Mouse (Mus musculus): ENCODE results near the gene Rprd2. TPM values are rescaled to one million over a fixed set of nuclear protein-coding genes. Genes with fewer than 3 reads are reported as not detected.

Gene Rprd2
- polyA plus RNA-seq, 1 experiment from 2014 or later: 21.2 TPM

DNA sequence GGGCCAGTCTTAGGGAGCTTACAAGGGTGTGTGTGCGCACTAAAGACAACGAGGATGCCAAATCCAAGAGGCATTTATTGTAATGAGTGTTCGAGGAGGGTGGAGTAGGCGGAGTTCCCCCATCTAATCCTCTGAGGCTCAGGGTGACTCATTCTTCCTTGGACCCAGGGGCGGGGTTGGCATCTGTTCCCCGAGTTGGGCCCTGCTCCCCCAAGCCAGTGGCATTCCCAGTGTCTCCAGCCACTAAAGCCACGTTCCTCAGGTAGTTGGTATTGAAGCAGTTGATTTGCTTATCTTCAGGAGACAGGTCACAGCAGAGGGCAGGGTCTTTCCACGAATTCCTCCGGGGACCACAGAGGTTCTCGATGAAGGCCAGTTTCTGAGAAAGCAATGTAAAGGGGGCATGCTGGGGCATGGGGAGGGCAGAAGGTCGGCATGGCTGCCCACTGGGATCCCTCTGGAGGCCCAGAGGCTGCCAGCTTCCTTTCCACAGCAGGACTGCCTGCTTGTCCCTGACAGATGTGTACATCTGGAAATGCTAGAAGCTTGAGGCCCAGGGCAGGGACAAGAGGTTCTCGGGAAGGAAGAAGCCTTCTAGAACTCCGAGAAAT lies 84.5 kb downstream of the Rprd2 start:
- Histone ChIP-seq H3K4me1 (replicated peaks; ENCODE audit: control insufficient read depth, insufficient read depth, low read length) (no peaks in the 10 kb centered on the region), H3K9ac (no peak overlapping the region), H3K36me3 (replicated peaks; ENCODE audit: control insufficient read depth, insufficient read depth) (peaks cover 35% of the 10 kb centered on the region), H3K4me3 (replicated peaks; ENCODE audit: low read length) (no peak overlapping the region), H3K9me3 (ENCODE audit: control insufficient read depth, low read length) (no peaks in the 10 kb centered on the region), H3K27ac (no peak overlapping the region), H3K27me3 (ENCODE audit: control insufficient read depth, insufficient read depth, low read length) (no peaks in the 10 kb centered on the region), H3K4me2 (replicated peaks) (no peak overlapping the region)
- no peak for DNase-seq (ENCODE audit: low spot score)
- ATAC-seq (ENCODE audit: low FRiP score): no peak
- 81% methylated on average over 13 of the region's 13 CpGs for WGBS

DNA sequence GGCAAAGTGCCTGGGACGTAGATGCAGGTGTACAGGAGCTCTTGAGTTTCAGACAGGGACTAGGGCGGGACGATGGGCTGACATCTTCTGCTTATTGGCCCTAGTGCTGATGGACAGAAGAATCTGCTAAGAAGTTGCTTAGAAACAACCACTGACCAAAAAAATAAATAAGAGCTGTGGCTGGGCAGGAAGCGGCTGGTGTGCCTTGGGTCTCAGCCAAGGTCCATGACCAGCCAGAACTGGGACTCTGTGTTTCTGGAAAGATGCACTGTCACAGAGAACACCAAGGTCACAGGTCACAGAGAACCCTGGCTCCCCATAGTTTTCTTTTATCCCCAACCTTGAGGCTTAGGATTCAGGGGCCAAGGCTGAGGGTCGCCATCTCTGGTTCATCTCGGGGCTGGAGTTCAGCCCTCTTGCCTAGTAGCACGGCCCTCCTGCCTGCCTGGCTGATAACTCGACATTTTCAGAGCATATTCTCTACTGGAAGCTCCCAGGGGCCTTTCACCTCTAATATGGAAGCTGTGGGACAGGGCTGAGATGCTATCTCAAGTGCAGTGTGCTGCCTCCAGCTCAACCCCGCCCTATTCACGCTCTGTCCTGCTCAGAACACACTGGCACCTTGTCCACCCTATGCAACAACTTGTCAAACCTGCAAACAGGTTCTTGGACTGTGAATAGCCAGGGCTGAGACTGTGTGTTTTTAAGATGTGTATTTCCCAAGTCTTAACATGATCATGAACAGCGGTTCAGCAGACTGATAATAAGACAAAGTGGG lies 85.7 kb downstream of the Rprd2 start:
- H3K4me3 ChIP-seq (replicated peaks; ENCODE audit: low read length): no peak overlapping the region
- ATAC-seq (ENCODE audit: low FRiP score): no peak
- peaks cover 25% of the 10 kb centered on the region for H3K36me3 ChIP-seq (replicated peaks; ENCODE audit: control insufficient read depth, insufficient read depth)
- no peak overlapping the region for H3K9ac ChIP-seq
- H3K4me2 ChIP-seq (replicated peaks): no peak overlapping the region
- no peaks in the 10 kb centered on the region for H3K9me3 ChIP-seq (ENCODE audit: control insufficient read depth, low read length)
- 84% methylated on average over 11 of the region's 11 CpGs for WGBS
- no peak overlapping the region for H3K27ac ChIP-seq
- no peaks in the 10 kb centered on the region for H3K27me3 ChIP-seq (ENCODE audit: control insufficient read depth, insufficient read depth, low read length)
- no peak for DNase-seq (ENCODE audit: low spot score)
- H3K4me1 ChIP-seq (replicated peaks; ENCODE audit: control insufficient read depth, insufficient read depth, low read length): no peaks in the 10 kb centered on the region

DNA sequence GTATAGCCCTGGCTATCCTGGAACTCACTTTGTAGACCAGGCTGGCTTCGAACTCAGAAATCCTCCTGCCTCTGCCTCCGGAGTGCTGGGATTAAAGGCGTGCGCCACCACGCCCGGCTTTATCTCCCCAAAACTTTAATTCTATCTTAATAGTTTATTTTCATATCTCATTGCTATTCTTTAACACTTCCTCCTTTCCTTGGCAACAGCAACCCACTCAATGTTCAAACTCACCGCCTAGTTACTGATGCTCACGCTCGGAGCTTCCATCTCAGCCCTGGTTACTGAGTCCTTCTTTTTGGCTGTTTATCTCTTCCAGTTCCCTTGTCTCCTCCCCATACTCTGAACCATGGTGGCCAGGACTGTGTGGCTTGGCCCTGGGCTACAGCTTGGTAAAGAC lies 86.4 kb downstream of the Rprd2 start:
- H3K27me3 ChIP-seq (ENCODE audit: control insufficient read depth, insufficient read depth, low read length): no peaks in the 10 kb centered on the region
- no peaks in the 10 kb centered on the region for H3K9me3 ChIP-seq (ENCODE audit: control insufficient read depth, low read length)
- 96% methylated on average over 9 of the region's 9 CpGs for WGBS
- peaks cover 25% of the 10 kb centered on the region for H3K36me3 ChIP-seq (replicated peaks; ENCODE audit: control insufficient read depth, insufficient read depth)
- H3K9ac ChIP-seq: no peak overlapping the region
- no peak overlapping the region for H3K4me3 ChIP-seq (replicated peaks; ENCODE audit: low read length)
- ATAC-seq (ENCODE audit: low FRiP score): no peak
- no peak overlapping the region for H3K4me2 ChIP-seq (replicated peaks)
- no peaks in the 10 kb centered on the region for H3K4me1 ChIP-seq (replicated peaks; ENCODE audit: control insufficient read depth, insufficient read depth, low read length)
- H3K27ac ChIP-seq: no peak overlapping the region
- DNase-seq (ENCODE audit: low spot score): no peak

DNA sequence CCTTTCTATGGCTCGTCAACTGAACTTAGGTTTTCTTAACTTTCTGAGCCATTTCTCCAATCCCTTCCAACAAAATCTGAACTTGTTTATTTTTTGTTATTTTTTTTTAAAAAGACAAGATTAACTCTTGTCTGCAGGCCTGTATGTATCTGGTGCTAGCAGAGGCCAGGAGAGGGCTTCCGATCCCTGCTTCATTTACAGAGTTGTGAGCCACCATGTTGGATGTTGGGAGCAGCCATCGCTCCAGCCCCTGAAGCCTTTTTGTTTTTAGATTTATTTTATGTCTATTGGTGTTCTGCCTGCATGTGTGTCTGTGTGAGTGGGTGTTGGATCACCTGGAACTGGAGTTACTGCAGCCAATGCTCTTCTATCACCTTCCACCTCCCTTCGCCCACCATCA lies 86.9 kb downstream of the Rprd2 start:
- ATAC-seq (ENCODE audit: low FRiP score): no peak
- Histone ChIP-seq H3K27ac (no peak overlapping the region), H3K4me2 (replicated peaks) (no peak overlapping the region), H3K9ac (no peak overlapping the region), H3K4me3 (replicated peaks; ENCODE audit: low read length) (no peak overlapping the region), H3K36me3 (replicated peaks; ENCODE audit: control insufficient read depth, insufficient read depth) (peaks cover 23% of the 10 kb centered on the region), H3K27me3 (ENCODE audit: control insufficient read depth, insufficient read depth, low read length) (no peaks in the 10 kb centered on the region), H3K4me1 (replicated peaks; ENCODE audit: control insufficient read depth, insufficient read depth, low read length) (no peaks in the 10 kb centered on the region), H3K9me3 (ENCODE audit: control insufficient read depth, low read length) (no peaks in the 10 kb centered on the region)
- DNase-seq (ENCODE audit: low spot score): no peak
- WGBS: 94% methylated on average over 4 of the region's 4 CpGs

DNA sequence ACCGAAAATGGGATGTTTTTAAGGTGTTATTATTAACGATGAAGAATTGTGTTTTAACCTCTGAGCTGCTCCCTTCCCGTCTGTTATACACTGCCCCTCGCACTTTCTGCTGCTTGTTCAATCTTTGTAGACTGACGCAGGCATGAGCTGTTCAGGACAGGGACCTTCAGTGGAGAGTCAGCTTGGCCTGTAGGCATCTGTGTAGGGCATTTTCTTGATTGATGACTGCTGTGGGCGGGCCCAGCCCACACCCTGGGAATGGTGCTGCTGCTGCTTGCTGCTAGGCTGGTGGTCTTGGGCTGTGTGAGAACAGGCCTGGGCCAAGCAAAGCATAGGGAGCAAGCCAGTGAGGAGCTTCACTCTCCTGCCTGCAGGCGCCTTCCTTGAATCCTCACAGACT lies 88.2 kb downstream of the Rprd2 start:
- DNase-seq (ENCODE audit: low spot score): no peak
- Histone ChIP-seq H3K4me1 (replicated peaks; ENCODE audit: control insufficient read depth, insufficient read depth, low read length) (no peaks in the 10 kb centered on the region), H3K36me3 (replicated peaks; ENCODE audit: control insufficient read depth, insufficient read depth) (peaks cover 11% of the 10 kb centered on the region; the same call in 1 of the 2 replicates), H3K9ac (no peak overlapping the region), H3K27ac (no peak overlapping the region), H3K9me3 (ENCODE audit: control insufficient read depth, low read length) (no peaks in the 10 kb centered on the region), H3K27me3 (ENCODE audit: control insufficient read depth, insufficient read depth, low read length) (no peaks in the 10 kb centered on the region), H3K4me2 (replicated peaks) (no peak overlapping the region), H3K4me3 (replicated peaks; ENCODE audit: low read length) (no peak overlapping the region)
- 83% methylated on average over 7 of the region's 7 CpGs for whole genome bisulfite sequencing
- ATAC-seq (ENCODE audit: low FRiP score): no peak

DNA sequence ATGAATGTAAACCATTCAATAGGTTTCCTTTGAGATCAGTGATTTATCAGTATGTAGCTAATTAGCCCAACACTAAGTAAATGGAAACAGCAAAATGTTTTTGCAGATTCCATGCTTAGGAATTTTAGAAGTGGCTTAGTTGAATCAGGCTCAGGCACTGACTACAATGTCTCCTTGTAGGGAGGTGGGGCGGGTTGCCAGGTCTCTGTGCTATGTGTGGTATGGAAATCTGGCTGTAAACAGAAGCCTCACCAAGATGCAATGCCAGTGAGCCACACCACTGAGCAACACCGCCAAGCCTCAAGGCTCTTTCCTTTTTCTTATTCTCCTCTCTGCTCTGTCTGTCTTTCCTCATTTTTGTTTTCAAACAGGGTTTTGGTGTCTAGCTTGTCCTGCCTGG lies 89.8 kb downstream of the Rprd2 start:
- no peak for ATAC-seq (ENCODE audit: low FRiP score)
- H3K9ac ChIP-seq: no peak overlapping the region
- WGBS: 81% methylated on average over 2 of the region's 2 CpGs

DNA sequence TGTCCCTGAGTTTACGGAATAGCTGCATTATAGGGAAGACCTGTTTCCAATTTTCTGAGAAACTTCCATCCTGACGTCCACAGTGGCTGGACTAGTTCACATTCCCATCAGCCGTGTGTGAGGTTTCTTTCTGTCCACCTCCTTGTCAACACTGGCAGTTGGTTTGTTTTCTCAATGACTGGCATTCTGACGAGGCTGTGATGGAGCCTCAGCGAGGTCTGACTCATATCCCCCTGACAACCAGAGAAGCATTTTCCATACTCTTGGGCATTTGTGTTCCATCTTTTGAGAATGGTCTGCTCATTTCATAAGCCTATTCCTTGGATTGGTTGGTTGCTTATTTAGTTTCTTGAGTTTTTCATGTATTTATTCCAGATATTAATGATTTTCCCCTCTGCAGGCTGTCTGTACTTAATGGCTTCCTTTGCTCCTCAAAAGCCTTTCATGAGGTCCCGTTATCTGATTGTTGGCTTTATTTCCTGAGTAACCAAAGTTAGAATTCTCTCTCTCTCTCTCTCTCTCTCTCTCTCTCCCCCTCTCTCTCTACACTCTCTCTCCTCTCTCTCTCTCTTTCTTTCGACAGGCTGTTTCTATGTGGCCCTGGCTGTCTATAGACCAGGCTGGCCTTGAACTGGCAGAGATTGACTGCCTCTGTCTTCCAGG lies 91.8 kb downstream of the Rprd2 start:
- no peak overlapping the region for H3K9ac ChIP-seq
- DNase-seq (ENCODE audit: low spot score) (no peak), ATAC-seq (ENCODE audit: low FRiP score) (no peak)
- no peak overlapping the region for H3K27ac ChIP-seq
- no peaks in the 10 kb centered on the region for H3K36me3 ChIP-seq (replicated peaks; ENCODE audit: control insufficient read depth, insufficient read depth)
- H3K9me3 ChIP-seq (ENCODE audit: control insufficient read depth, low read length): no peaks in the 10 kb centered on the region
- no peak overlapping the region for H3K4me3 ChIP-seq (replicated peaks; ENCODE audit: low read length)
- no peaks in the 10 kb centered on the region for H3K4me1 ChIP-seq (replicated peaks; ENCODE audit: control insufficient read depth, insufficient read depth, low read length)
- no peak overlapping the region for H3K4me2 ChIP-seq (replicated peaks)
- no peaks in the 10 kb centered on the region for H3K27me3 ChIP-seq (ENCODE audit: control insufficient read depth, insufficient read depth, low read length)
- 70% methylated on average over 7 of the region's 7 CpGs for WGBS

More for the DNA sequence above, 89.8 kb downstream of the Rprd2 start:
- no peaks in the 10 kb centered on the region for H3K9me3 ChIP-seq (ENCODE audit: control insufficient read depth, low read length)
- no peak for DNase-seq (ENCODE audit: low spot score)
- no peak overlapping the region for H3K4me2 ChIP-seq (replicated peaks)
- no peaks in the 10 kb centered on the region for H3K27me3 ChIP-seq (ENCODE audit: control insufficient read depth, insufficient read depth, low read length)
- no peaks in the 10 kb centered on the region for H3K4me1 ChIP-seq (replicated peaks; ENCODE audit: control insufficient read depth, insufficient read depth, low read length)
- H3K4me3 ChIP-seq (replicated peaks; ENCODE audit: low read length): no peak overlapping the region
- no peak overlapping the region for H3K27ac ChIP-seq
- H3K36me3 ChIP-seq (replicated peaks; ENCODE audit: control insufficient read depth, insufficient read depth): no peaks in the 10 kb centered on the region

DNA sequence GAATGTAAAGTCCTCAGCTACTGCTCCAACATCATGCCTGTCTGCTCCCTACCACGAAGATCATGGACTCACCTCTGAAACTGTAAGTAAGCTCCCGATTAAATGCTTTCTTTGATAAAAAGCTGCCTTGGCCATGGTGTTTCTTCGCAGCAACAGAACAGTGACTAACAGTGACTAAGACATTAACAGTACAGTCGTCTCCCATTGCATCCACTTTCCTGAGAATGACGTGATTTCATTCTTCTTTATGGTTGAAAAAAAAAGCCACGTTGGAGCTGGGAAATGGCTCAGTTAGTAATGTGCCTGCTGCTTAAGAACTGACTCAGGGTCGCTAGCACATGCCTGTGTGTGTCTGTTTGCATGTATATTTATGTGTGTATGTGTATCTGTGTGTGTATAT lies 92.8 kb downstream of the Rprd2 start:
- Histone ChIP-seq H3K9ac (no peak overlapping the region), H3K36me3 (replicated peaks; ENCODE audit: control insufficient read depth, insufficient read depth) (no peaks in the 10 kb centered on the region), H3K4me2 (replicated peaks) (no peak overlapping the region), H3K4me3 (replicated peaks; ENCODE audit: low read length) (no peak overlapping the region), H3K4me1 (replicated peaks; ENCODE audit: control insufficient read depth, insufficient read depth, low read length) (no peaks in the 10 kb centered on the region), H3K9me3 (ENCODE audit: control insufficient read depth, low read length) (no peaks in the 10 kb centered on the region), H3K27ac (no peak overlapping the region), H3K27me3 (ENCODE audit: control insufficient read depth, insufficient read depth, low read length) (no peaks in the 10 kb centered on the region)
- ATAC-seq (ENCODE audit: low FRiP score): no peak
- DNase-seq (ENCODE audit: low spot score): no peak
- WGBS: 88% methylated on average over 7 of the region's 7 CpGs

DNA sequence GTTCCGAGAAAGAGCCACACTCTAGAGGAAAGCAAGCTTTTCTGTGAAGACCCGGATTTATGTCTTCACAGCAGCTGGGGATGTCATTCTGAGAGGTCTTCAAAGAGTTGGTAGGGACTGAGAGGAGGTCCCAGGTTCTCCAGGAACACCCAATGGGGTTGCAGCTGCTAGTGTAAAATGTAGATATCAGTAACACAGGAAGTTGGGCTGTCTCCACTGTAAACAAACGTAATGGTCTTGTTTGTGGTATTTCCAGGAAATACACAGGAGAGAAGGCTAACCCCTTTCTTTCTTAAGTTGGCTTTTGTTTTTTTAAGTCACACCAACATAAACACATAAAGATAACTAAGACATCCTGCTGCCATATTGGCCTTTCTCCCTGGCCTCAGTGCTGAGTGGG lies 96.3 kb downstream of the Rprd2 start:
- ATAC-seq (ENCODE audit: low FRiP score) (no peak), DNase-seq (ENCODE audit: low spot score) (no peak)
- Histone ChIP-seq H3K27me3 (ENCODE audit: control insufficient read depth, insufficient read depth, low read length) (no peaks in the 10 kb centered on the region), H3K36me3 (replicated peaks; ENCODE audit: control insufficient read depth, insufficient read depth) (no peaks in the 10 kb centered on the region), H3K27ac (no peak overlapping the region), H3K4me3 (replicated peaks; ENCODE audit: low read length) (no peak overlapping the region), H3K4me2 (replicated peaks) (no peak overlapping the region), H3K9me3 (ENCODE audit: control insufficient read depth, low read length) (no peaks in the 10 kb centered on the region), H3K9ac (no peak overlapping the region), H3K4me1 (replicated peaks; ENCODE audit: control insufficient read depth, insufficient read depth, low read length) (no peaks in the 10 kb centered on the region)
- 84% methylated on average over 3 of the region's 3 CpGs for WGBS
